Mouse (Mus musculus) forebrain, embryonic 11.5 days (tissue): ENCODE measurements at regions not wholly inside any gene's neighbourhood (a gene's known extent, or its start where the extent isn't known, plus 50 kb on each side); places are given as distances from the start of the nearest gene placed in this dataset.

Experiments
- ATAC-seq: fragments of 200-750 bp; cut with Nextera tagmentation; replicated peaks from 2 replicates; pipeline ENCODE4 v1.8.0; 2017; ENCODE audit warnings: moderate TSS enrichment; ENCODE audit not compliant: low FRiP score
- DNase-seq: peaks from one replicate; pipeline ENCODE4 v3.0.0-alpha.2; 2017; ENCODE audit warnings: low spot score
- H3K27ac ChIP-seq: fragments of 300-500 bp; sonication (generic); 2 replicates; pipeline ENCODE4 v1.5.1; 2014; ENCODE audit warnings: low read depth, low read length
- H3K27me3 ChIP-seq: fragments of 300-500 bp; sonication (generic); 2 replicates; pipeline ENCODE4 v1.6.1; 2014; ENCODE audit warnings: mild to moderate bottlenecking, low read length, mixed read lengths; ENCODE audit not compliant: control insufficient read depth, insufficient read depth
- H3K36me3 ChIP-seq: fragments of 300-500 bp; sonication (generic); 2 replicates; pipeline ENCODE4 v1.6.1; 2014; ENCODE audit warnings: mild to moderate bottlenecking, low read length, moderate library complexity, mixed read lengths; ENCODE audit not compliant: control insufficient read depth, insufficient read depth
- H3K4me1 ChIP-seq: fragments of 300-500 bp; sonication (generic); replicated peaks from 2 replicates; pipeline ENCODE4 v1.6.1; 2014; ENCODE audit warnings: low read length, mixed read lengths; ENCODE audit not compliant: control insufficient read depth, insufficient read depth
- H3K4me2 ChIP-seq: fragments of 300-500 bp; sonication (generic); 2 replicates; pipeline ENCODE4 v1.6.1; 2014; ENCODE audit warnings: low read depth, mild to moderate bottlenecking, low read length, moderate library complexity, mixed read lengths; ENCODE audit not compliant: severe bottlenecking
- H3K4me3 ChIP-seq: fragments of 300-500 bp; sonication (generic); 2 replicates; pipeline ENCODE4 v1.5.1; 2014; ENCODE audit warnings: low read depth, low read length
- H3K9ac ChIP-seq: fragments of 300-500 bp; sonication (generic); 2 replicates; pipeline ENCODE4 v1.6.1; 2014; ENCODE audit warnings: low read length
- H3K9me3 ChIP-seq: fragments of 300-500 bp; sonication (generic); 2 replicates; pipeline ENCODE4 v1.6.1; 2016; ENCODE audit warnings: low read length, mixed read lengths; ENCODE audit not compliant: control insufficient read depth
- WGBS: fragments of 180-500 bp; shearing (Covaris S2); extraction: QIAGEN DNeasy Blood & Tissue Kit; methylation state at CpG from one replicate; pipeline ENCODE4 v1.1.7; 2014; 5-methylcytosine and 5-hydroxymethylcytosine counted together

DNA sequence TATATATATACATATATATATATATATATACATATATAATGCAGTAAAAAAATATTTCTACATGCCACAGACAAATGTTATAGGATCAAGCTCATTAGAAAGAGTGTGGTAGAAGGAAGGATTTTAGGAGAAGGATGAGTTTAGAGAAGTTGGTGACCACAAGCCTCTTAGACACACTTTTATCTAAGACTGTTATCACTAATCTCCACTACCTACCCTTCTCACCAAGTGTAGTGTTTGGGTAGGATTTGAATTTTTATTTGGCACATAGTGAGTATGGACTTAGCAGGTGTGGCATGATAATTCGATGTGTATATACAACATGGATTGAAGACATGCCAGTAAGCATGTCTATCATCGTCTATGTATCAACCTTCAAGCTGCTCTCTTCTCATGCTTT lies 66.0 kb upstream of the Usp24 start:
- no peak overlapping the region for H3K9ac ChIP-seq
- H3K4me3 ChIP-seq = no peak overlapping the region
- WGBS = 85% methylated on average over 2 of the region's 2 CpGs
- H3K4me2 ChIP-seq = no peak overlapping the region
- no peak overlapping the region for H3K27ac ChIP-seq
- no peaks in the 10 kb centered on the region for H3K4me1 ChIP-seq
- no peak for DNase-seq
- ATAC-seq = no peak
- H3K27me3 ChIP-seq = no peaks in the 10 kb centered on the region
- H3K36me3 ChIP-seq = no peaks in the 10 kb centered on the region
- H3K9me3 ChIP-seq = no peaks in the 10 kb centered on the region

GRCm38 (mm10) chr4:106251430-106251829 lies 64.6 kb upstream of the Usp24 start:
- Histone ChIP-seq H3K9ac (no peak overlapping the region), H3K4me3 (no peak overlapping the region), H3K4me1 (no peaks in the 10 kb centered on the region), H3K4me2 (no peak overlapping the region), H3K27ac (no peak overlapping the region), H3K36me3 (no peaks in the 10 kb centered on the region), H3K9me3 (no peaks in the 10 kb centered on the region), H3K27me3 (no peaks in the 10 kb centered on the region)
- 86% methylated on average over 1 of the region's 1 CpGs for WGBS
- no peak for DNase-seq
- ATAC-seq = no peak

DNA sequence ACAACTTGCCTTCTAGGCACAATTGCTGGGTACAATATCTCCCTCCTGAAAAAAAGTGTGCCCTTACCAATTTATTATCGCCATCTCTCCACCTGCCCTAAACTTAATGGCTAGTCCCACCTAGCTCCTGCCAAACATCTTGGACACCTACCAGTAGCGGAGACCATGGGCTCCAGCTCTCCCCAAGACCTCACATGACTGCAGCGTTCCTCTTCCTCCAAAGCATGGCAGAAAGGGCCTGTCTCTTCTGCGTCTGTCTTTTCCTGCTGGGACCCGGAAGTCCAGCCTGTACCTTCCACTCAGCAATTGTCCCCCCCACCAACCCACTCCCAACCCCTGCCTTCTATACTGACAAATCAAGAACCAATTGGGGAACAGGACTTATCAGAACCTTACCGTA lies 63.1 kb upstream of the Usp24 start:
- Histone ChIP-seq H3K4me3 (no peak overlapping the region), H3K4me1 (no peaks in the 10 kb centered on the region), H3K27me3 (no peaks in the 10 kb centered on the region), H3K4me2 (no peak overlapping the region), H3K36me3 (no peaks in the 10 kb centered on the region), H3K9me3 (no peaks in the 10 kb centered on the region), H3K27ac (no peak overlapping the region), H3K9ac (no peak overlapping the region)
- DNase-seq (no peak), ATAC-seq (no peak)
- WGBS = 91% methylated on average over 6 of the region's 6 CpGs

- no peak overlapping the region for H3K27ac ChIP-seq
- H3K4me1 ChIP-seq = no peaks in the 10 kb centered on the region
- no peak overlapping the region for H3K4me2 ChIP-seq
- WGBS = 87% methylated on average over 3 of the region's 3 CpGs
- H3K9ac ChIP-seq = no peak overlapping the region
- H3K36me3 ChIP-seq = no peaks in the 10 kb centered on the region
- no peaks in the 10 kb centered on the region for H3K9me3 ChIP-seq
- no peak overlapping the region for H3K4me3 ChIP-seq
- DNase-seq (no peak), ATAC-seq (no peak)
- no peaks in the 10 kb centered on the region for H3K27me3 ChIP-seq
Observed at GRCm38 (mm10) chr4:106254761-106255475, 61.1 kb upstream of the Usp24 start.

DNA sequence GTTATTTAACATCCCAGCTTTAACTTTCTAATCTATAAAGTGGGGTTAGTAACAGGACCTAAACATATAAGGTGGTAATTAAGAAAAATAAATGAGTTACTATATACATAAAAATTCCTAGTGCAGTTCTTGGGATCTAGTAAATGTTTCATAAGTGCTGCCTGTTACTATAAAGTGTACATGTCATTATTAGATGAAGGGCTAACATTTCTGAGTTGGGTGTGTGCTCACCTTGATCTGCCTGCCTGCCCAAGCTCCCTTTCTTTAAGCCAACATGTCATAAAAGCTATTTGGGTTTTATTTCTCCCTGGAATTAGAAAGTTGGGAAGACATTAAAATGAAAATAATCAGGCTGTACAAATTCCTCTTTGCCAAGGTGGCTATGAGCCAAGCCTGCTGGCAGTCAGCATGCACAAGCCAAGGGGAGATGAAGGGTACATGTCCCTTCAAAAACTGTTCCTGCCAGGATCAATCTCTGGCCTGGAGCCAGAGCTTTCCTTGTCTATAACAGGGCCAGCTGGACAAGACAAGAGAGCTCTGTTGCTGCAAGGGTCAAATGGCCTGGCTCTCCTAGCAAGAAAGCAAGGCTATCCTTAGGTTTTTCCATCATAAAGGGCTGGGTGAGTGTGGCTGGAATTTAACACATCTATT lies 59.9 kb upstream of the Usp24 start:
- ATAC-seq (no peak), DNase-seq (no peak)
- Histone ChIP-seq H3K9ac (no peak overlapping the region), H3K4me2 (no peak overlapping the region), H3K27me3 (no peaks in the 10 kb centered on the region), H3K36me3 (no peaks in the 10 kb centered on the region), H3K9me3 (no peaks in the 10 kb centered on the region), H3K4me3 (no peak overlapping the region), H3K4me1 (no peaks in the 10 kb centered on the region), H3K27ac (no peak overlapping the region)

DNA sequence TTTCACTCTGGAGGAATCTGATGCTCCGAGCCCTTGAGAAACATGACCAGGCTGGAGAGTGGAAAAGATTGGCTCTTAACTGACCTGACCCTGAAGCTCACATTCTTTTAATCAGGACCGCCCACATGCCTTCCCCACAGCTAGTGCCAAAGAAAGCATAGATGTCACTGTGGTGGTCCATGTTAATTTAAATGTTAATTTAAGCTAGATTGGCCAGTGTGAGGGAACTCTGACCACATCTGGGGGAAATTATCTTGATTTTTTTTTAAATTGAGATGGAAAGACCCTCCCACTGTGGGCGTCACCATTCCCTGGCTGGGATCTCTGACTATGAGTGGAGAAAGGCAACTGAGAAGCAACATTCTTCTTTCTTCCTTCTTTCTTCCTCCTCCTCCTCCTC lies 54.6 kb upstream of the Usp24 start:
- Histone ChIP-seq H3K27ac (no peak overlapping the region), H3K4me1 (no peaks in the 10 kb centered on the region), H3K36me3 (no peaks in the 10 kb centered on the region), H3K27me3 (no peaks in the 10 kb centered on the region), H3K9ac (no peak overlapping the region), H3K4me2 (no peak overlapping the region), H3K4me3 (no peak overlapping the region), H3K9me3 (no peaks in the 10 kb centered on the region)
- WGBS = 87% methylated on average over 3 of the region's 3 CpGs
- DNase-seq (no peak), ATAC-seq (no peak)

GRCm38 (mm10) chr4:106261901-106262560 lies 54.0 kb upstream of the Usp24 start:
- Histone ChIP-seq H3K4me3 (no peak overlapping the region), H3K36me3 (no peaks in the 10 kb centered on the region), H3K4me1 (no peaks in the 10 kb centered on the region), H3K27ac (no peak overlapping the region), H3K27me3 (no peaks in the 10 kb centered on the region), H3K4me2 (no peak overlapping the region), H3K9me3 (no peaks in the 10 kb centered on the region), H3K9ac (no peak overlapping the region)
- no peak for ATAC-seq
- WGBS = 83% methylated on average over 3 of the region's 3 CpGs
- DNase-seq = no peak

GRCm38 (mm10) chr4:106262751-106263725 lies 53.0 kb upstream of the Usp24 start:
- Histone ChIP-seq H3K4me2 (no peak overlapping the region), H3K9me3 (no peaks in the 10 kb centered on the region), H3K27me3 (no peaks in the 10 kb centered on the region), H3K27ac (no peak overlapping the region), H3K36me3 (no peaks in the 10 kb centered on the region), H3K9ac (no peak overlapping the region), H3K4me1 (no peaks in the 10 kb centered on the region), H3K4me3 (no peak overlapping the region)
- ATAC-seq (no peak), DNase-seq (no peak)
- 83% methylated on average over 9 of the region's 9 CpGs for WGBS
